Mouse (Mus musculus) liver, postnatal 0 days (tissue): ENCODE data around the gene Olfr722.

Experiments
- CTCF ChIP-seq: sonication (generic); IDR thresholded peaks from 2 replicates; pipeline ENCODE4 v1.5.1; 2016; ENCODE audit warnings: antibody characterized with exemption, low read depth
- EP300 ChIP-seq: IDR thresholded peaks from 2 replicates; pipeline ENCODE4 v1.6.1; 2016; ENCODE audit warnings: antibody characterized with exemption, low read depth, mild to moderate bottlenecking

- TF ChIP-seq CTCF (no peak), EP300 (no peak)
Observed at GRCm38 (mm10) chr14:49901899-49902298, at the start of gene Olfr722.
